18 mouse cellular contexts compared by ENCODE assay signal in the genomic region with DNA sequence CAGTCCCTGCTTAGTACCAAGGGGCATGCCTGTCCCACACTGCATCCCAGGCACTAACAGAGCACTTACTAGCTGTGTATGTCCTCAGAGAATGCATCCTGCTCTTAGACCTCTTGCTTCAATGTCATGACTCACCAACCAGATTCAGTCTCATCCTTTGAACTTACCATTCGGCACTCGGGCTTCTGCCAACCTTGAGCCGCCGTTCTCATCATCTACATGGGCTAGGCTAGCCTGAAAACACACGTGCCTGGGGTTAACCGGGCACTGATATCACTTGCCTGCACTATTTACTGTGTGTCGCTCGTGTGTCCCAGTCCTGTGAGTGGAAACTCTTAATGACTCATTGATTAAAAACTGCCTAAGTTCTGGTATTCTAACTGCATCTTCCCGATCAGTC.
A peak's percentile ranks its signal among the peaks of the same experiment; 100 is the strongest.
DNase-seq lines count a peak whose midpoint lies in the region; TF ChIP-seq lines count a peak whose summit lies in the region.
"Had no signal": no experiment of that assay in that cellular context is flagged by ENCODE, and none has a peak within 500 bp of the region (broad histone marks: within the 10 kb centered on the region; RNA-seq: fewer than 3 reads in every experiment).

No protein-coding gene starts in this region.

- peak overlapping the region; percentile 96 for H3K27ac ChIP-seq in cerebellum, adult 2 months (ENCODE audit: insufficient read depth, low read length)
- H3K27ac ChIP-seq in left cerebral cortex, adult 2 months, result no peak overlapping the region
- H3K27ac ChIP-seq: embryonic facial prominence, embryonic 10.5 days; embryonic facial prominence, embryonic 13.5 days; forebrain, embryonic 12.5 days; forebrain, embryonic 15.5 days; hindbrain, embryonic 12.5 days; hindbrain, embryonic 15.5 days had no signal

- intact Hi-C loops in left cerebral cortex, adult 2 months (cut with DNase I), result no loop called here

- no peak for TF ChIP-seq CTCF in cerebellum, adult 2 months (IDR thresholded peaks at IDR 0.05; ENCODE audit: borderline replicate concordance, insufficient read depth, low read depth, low read length)
- no peak for TF ChIP-seq CTCF in left cerebral cortex, adult 2 months (IDR thresholded peaks at IDR 0.05)

- no peak overlapping the region for H3K4me3 ChIP-seq in cerebellum, adult 2 months (replicated peaks; ENCODE audit: insufficient read depth, low read depth, low read length)
- no peak overlapping the region for H3K4me3 ChIP-seq in left cerebral cortex, adult 2 months
- H3K4me3 ChIP-seq: embryonic facial prominence, embryonic 10.5 days; embryonic facial prominence, embryonic 13.5 days; erythroblast, embryonic 14.5 days; forebrain, embryonic 12.5 days; forebrain, embryonic 15.5 days; hindbrain, embryonic 12.5 days; hindbrain, embryonic 15.5 days had no signal

- H3K27me3 ChIP-seq in cerebellum, adult 2 months (ENCODE audit: control insufficient read depth, insufficient read depth, low read length), result no peaks in the 10 kb centered on the region
- H3K27me3 ChIP-seq: embryonic facial prominence, embryonic 13.5 days; forebrain, embryonic 12.5 days; forebrain, embryonic 15.5 days; hindbrain, embryonic 12.5 days; hindbrain, embryonic 15.5 days had no signal

- H3K4me1 ChIP-seq in cerebellum, adult 2 months (ENCODE audit: control insufficient read depth, insufficient read depth, low read length), result peaks cover 25% of the 10 kb centered on the region
- H3K4me1 ChIP-seq: embryonic facial prominence, embryonic 13.5 days; forebrain, embryonic 12.5 days; forebrain, embryonic 15.5 days; hindbrain, embryonic 15.5 days had no signal

- WGBS in cerebellum, adult 2 months, result 61% methylated on average over 9 of the region's 9 CpGs

- TF ChIP-seq POLR2A in cerebellum, adult 2 months (IDR thresholded peaks at IDR 0.05; ENCODE audit: borderline replicate concordance, insufficient read depth, low read length), result no peak

- peak in 1 of 2 experiments; percentile 44 for DNase-seq in cerebellum, adult 2 months
- no peak for DNase-seq in cerebellum, postnatal 10 days
- peak; percentile 30 to 45 for DNase-seq in cerebellum, postnatal 25 days
- no peak for DNase-seq in cerebellum, postnatal 4 days (ENCODE audit: low spot score in 2 of 2)
- peak; percentile 42 for DNase-seq in adrenal gland, adult 8-10 months
- peak; percentile 52 for DNase-seq in adrenal gland, postnatal 14 days
- DNase-seq in left cerebral cortex, adult 2 months (ENCODE audit: extremely low spot score in 1 of 2, low spot score in 2 of 2), result no peak
- DNase-seq in lung, postnatal 14 days, result no peak
- DNase-seq: embryo, embryonic 11 days; gastrocnemius, postnatal 25 days; kidney, adult 2 months had no signal

Comparison
In these comparisons a context has a peak if more than half of its experiments do, and no peak if none do; other contexts are left out.
1. DNase-seq: peak in cerebellum, postnatal 25 days (2 of 2), adrenal gland, adult 8-10 months (single experiment) and adrenal gland, postnatal 14 days (single experiment); none in cerebellum, postnatal 10 days (0 of 2), cerebellum, postnatal 4 days (0 of 2), left cerebral cortex, adult 2 months (0 of 2) and lung, postnatal 14 days (single experiment).